Mouse (Mus musculus): ENCODE results near the gene Snx10. TPM values are rescaled to one million over a fixed set of nuclear protein-coding genes. Genes with fewer than 3 reads are reported as not detected.

Snx10 gene
- polyA plus RNA-seq, 1 experiment from 2014 or later, result 19.7 TPM

GRCm38 (mm10) chr6:51486731-51487130, 37.0 kb upstream of the Snx10 start:
- peaks cover 17% of the 10 kb centered on the region for H3K36me3 ChIP-seq (ENCODE audit: control insufficient read depth, insufficient read depth, low read length)
- no peak overlapping the region for H3K4me3 ChIP-seq (ENCODE audit: control insufficient read depth in 1 of 2, insufficient read depth in 1 of 2, low read depth in 1 of 2, low read length in 2 of 2)
- peaks cover 9 to 14% of the 10 kb centered on the region in 2 experiments; a peak in 3 of 4 replicates for H3K4me1 ChIP-seq (ENCODE audit: control insufficient read depth in 2 of 2, insufficient read depth in 2 of 2, low read length in 2 of 2)
- no peak overlapping the region for H3K4me2 ChIP-seq (ENCODE audit: low read length)
- H3K27me3 ChIP-seq (ENCODE audit: control insufficient read depth, insufficient read depth, low read length), result no peaks in the 10 kb centered on the region
- H3K27ac ChIP-seq (replicated peaks in 1 of 2; ENCODE audit: control insufficient read depth in 1 of 2, insufficient read depth in 1 of 2, low read depth in 2 of 2, low read length in 2 of 2), result peak overlapping the region in 1 of 2 experiments; percentile 16; a peak in 1 of 4 replicates
- no peak overlapping the region for H3K9ac ChIP-seq (ENCODE audit: low read length)
- no peaks in the 10 kb centered on the region for H3K9me3 ChIP-seq (ENCODE audit: control insufficient read depth, low read length)
- 76% methylated on average over 5 of the region's 5 CpGs for WGBS
- ATAC-seq (ENCODE audit: insufficient number of reproducible peaks, insufficient read depth, low FRiP score, low read depth), result no peak

GRCm38 (mm10) chr6:51489787-51490186, 33.9 kb upstream of the Snx10 start:
- WGBS, result 20% methylated on average over 2 of the region's 2 CpGs
- Histone ChIP-seq H3K27ac (replicated peaks in 1 of 2; ENCODE audit: control insufficient read depth in 1 of 2, insufficient read depth in 1 of 2, low read depth in 2 of 2, low read length in 2 of 2) (peak overlapping the region; percentile 58 to 82), H3K27me3 (ENCODE audit: control insufficient read depth, insufficient read depth, low read length) (no peaks in the 10 kb centered on the region)

GRCm38 (mm10) chr6:51497321-51498111, 26.2 kb upstream of the Snx10 start:
- ATAC-seq (ENCODE audit: insufficient number of reproducible peaks, insufficient read depth, low FRiP score, low read depth), result no peak
- Histone ChIP-seq H3K4me1 (ENCODE audit: control insufficient read depth in 2 of 2, insufficient read depth in 2 of 2, low read length in 2 of 2) (no peaks in the 10 kb centered on the region), H3K27ac (replicated peaks in 1 of 2; ENCODE audit: control insufficient read depth in 1 of 2, insufficient read depth in 1 of 2, low read depth in 2 of 2, low read length in 2 of 2) (no peak overlapping the region), H3K4me2 (ENCODE audit: low read length) (no peak overlapping the region), H3K27me3 (ENCODE audit: control insufficient read depth, insufficient read depth, low read length) (no peaks in the 10 kb centered on the region), H3K36me3 (ENCODE audit: control insufficient read depth, insufficient read depth, low read length) (no peaks in the 10 kb centered on the region), H3K4me3 (ENCODE audit: control insufficient read depth in 1 of 2, insufficient read depth in 1 of 2, low read depth in 1 of 2, low read length in 2 of 2) (no peak overlapping the region), H3K9me3 (ENCODE audit: control insufficient read depth, low read length) (no peaks in the 10 kb centered on the region), H3K9ac (ENCODE audit: low read length) (no peak overlapping the region)
- 47% methylated on average over 8 of the region's 8 CpGs for WGBS

More at GRCm38 (mm10) chr6:51489787-51490186, 33.9 kb upstream of the Snx10 start:
- Histone ChIP-seq H3K36me3 (ENCODE audit: control insufficient read depth, insufficient read depth, low read length) (no peaks in the 10 kb centered on the region), H3K4me1 (ENCODE audit: control insufficient read depth in 2 of 2, insufficient read depth in 2 of 2, low read length in 2 of 2) (peaks cover 9 to 14% of the 10 kb centered on the region in 2 experiments; a peak in 3 of 4 replicates), H3K4me3 (ENCODE audit: control insufficient read depth in 1 of 2, insufficient read depth in 1 of 2, low read depth in 1 of 2, low read length in 2 of 2) (no peak overlapping the region), H3K9ac (ENCODE audit: low read length) (no peak overlapping the region), H3K4me2 (ENCODE audit: low read length) (no peak overlapping the region), H3K9me3 (ENCODE audit: control insufficient read depth, low read length) (no peaks in the 10 kb centered on the region)
- no peak for ATAC-seq (ENCODE audit: insufficient number of reproducible peaks, insufficient read depth, low FRiP score, low read depth)

GRCm38 (mm10) chr6:51505671-51506070, 18.0 kb upstream of the Snx10 start:
- WGBS, result 33% methylated on average over 1 of the region's 1 CpGs
- H3K27me3 ChIP-seq (ENCODE audit: control insufficient read depth, insufficient read depth, low read length), result no peaks in the 10 kb centered on the region
- H3K9me3 ChIP-seq (ENCODE audit: control insufficient read depth, low read length), result no peaks in the 10 kb centered on the region
- H3K9ac ChIP-seq (ENCODE audit: low read length), result no peak overlapping the region
- peaks cover 5 to 6% of the 10 kb centered on the region in 2 experiments; a peak in 2 of 4 replicates for H3K4me1 ChIP-seq (ENCODE audit: control insufficient read depth in 2 of 2, insufficient read depth in 2 of 2, low read length in 2 of 2)
- no peak overlapping the region for H3K27ac ChIP-seq (replicated peaks in 1 of 2; ENCODE audit: control insufficient read depth in 1 of 2, insufficient read depth in 1 of 2, low read depth in 2 of 2, low read length in 2 of 2)
- H3K4me2 ChIP-seq (ENCODE audit: low read length), result no peak overlapping the region
- no peak for ATAC-seq (ENCODE audit: insufficient number of reproducible peaks, insufficient read depth, low FRiP score, low read depth)
- no peaks in the 10 kb centered on the region for H3K36me3 ChIP-seq (ENCODE audit: control insufficient read depth, insufficient read depth, low read length)
- no peak overlapping the region for H3K4me3 ChIP-seq (ENCODE audit: control insufficient read depth in 1 of 2, insufficient read depth in 1 of 2, low read depth in 1 of 2, low read length in 2 of 2)

GRCm38 (mm10) chr6:51507556-51507955, 16.1 kb upstream of the Snx10 start:
- Histone ChIP-seq H3K9ac (ENCODE audit: low read length) (no peak overlapping the region), H3K27me3 (ENCODE audit: control insufficient read depth, insufficient read depth, low read length) (no peaks in the 10 kb centered on the region), H3K36me3 (ENCODE audit: control insufficient read depth, insufficient read depth, low read length) (no peaks in the 10 kb centered on the region), H3K27ac (replicated peaks in 1 of 2; ENCODE audit: control insufficient read depth in 1 of 2, insufficient read depth in 1 of 2, low read depth in 2 of 2, low read length in 2 of 2) (no peak overlapping the region), H3K9me3 (ENCODE audit: control insufficient read depth, low read length) (no peaks in the 10 kb centered on the region), H3K4me2 (ENCODE audit: low read length) (no peak overlapping the region), H3K4me3 (ENCODE audit: control insufficient read depth in 1 of 2, insufficient read depth in 1 of 2, low read depth in 1 of 2, low read length in 2 of 2) (no peak overlapping the region), H3K4me1 (ENCODE audit: control insufficient read depth in 2 of 2, insufficient read depth in 2 of 2, low read length in 2 of 2) (peaks cover 5 to 6% of the 10 kb centered on the region in 2 experiments; a peak in 2 of 4 replicates)
- no peak for ATAC-seq (ENCODE audit: insufficient number of reproducible peaks, insufficient read depth, low FRiP score, low read depth)
- 67% methylated on average over 2 of the region's 2 CpGs for WGBS

- no peak overlapping the region for H3K27ac ChIP-seq (replicated peaks in 1 of 2; ENCODE audit: control insufficient read depth in 1 of 2, insufficient read depth in 1 of 2, low read depth in 2 of 2, low read length in 2 of 2)
- ATAC-seq (ENCODE audit: insufficient number of reproducible peaks, insufficient read depth, low FRiP score, low read depth), result no peak
- no peaks in the 10 kb centered on the region for H3K9me3 ChIP-seq (ENCODE audit: control insufficient read depth, low read length)
- 22% methylated on average over 18 of the region's 18 CpGs for WGBS
- H3K9ac ChIP-seq (ENCODE audit: low read length), result peak overlapping the region; percentile 60
- peak overlapping the region; percentile 27 to 37 for H3K4me3 ChIP-seq (ENCODE audit: control insufficient read depth in 1 of 2, insufficient read depth in 1 of 2, low read depth in 1 of 2, low read length in 2 of 2)
- no peaks in the 10 kb centered on the region for H3K36me3 ChIP-seq (ENCODE audit: control insufficient read depth, insufficient read depth, low read length)
- H3K27me3 ChIP-seq (ENCODE audit: control insufficient read depth, insufficient read depth, low read length), result no peaks in the 10 kb centered on the region
- H3K4me1 ChIP-seq (ENCODE audit: control insufficient read depth in 2 of 2, insufficient read depth in 2 of 2, low read length in 2 of 2), result peaks cover 5 to 6% of the 10 kb centered on the region in 2 experiments; a peak in 2 of 4 replicates
- peak overlapping the region; percentile 58 for H3K4me2 ChIP-seq (ENCODE audit: low read length)
Observed at GRCm38 (mm10) chr6:51508750-51509648, 14.7 kb upstream of the Snx10 start.

GRCm38 (mm10) chr6:51510094-51510493, 13.6 kb upstream of the Snx10 start:
- H3K4me1 ChIP-seq (ENCODE audit: control insufficient read depth in 2 of 2, insufficient read depth in 2 of 2, low read length in 2 of 2), result peaks cover 5 to 6% of the 10 kb centered on the region in 2 experiments; a peak in 2 of 4 replicates
- H3K9ac ChIP-seq (ENCODE audit: low read length), result no peak overlapping the region
- H3K36me3 ChIP-seq (ENCODE audit: control insufficient read depth, insufficient read depth, low read length), result no peaks in the 10 kb centered on the region
- ATAC-seq (ENCODE audit: insufficient number of reproducible peaks, insufficient read depth, low FRiP score, low read depth), result no peak
- WGBS, result 26% methylated on average over 5 of the region's 5 CpGs
- no peak overlapping the region for H3K4me3 ChIP-seq (ENCODE audit: control insufficient read depth in 1 of 2, insufficient read depth in 1 of 2, low read depth in 1 of 2, low read length in 2 of 2)
- H3K4me2 ChIP-seq (ENCODE audit: low read length), result peak overlapping the region; percentile 58; the same call in 1 of the 2 replicates
- H3K9me3 ChIP-seq (ENCODE audit: control insufficient read depth, low read length), result no peaks in the 10 kb centered on the region
- H3K27me3 ChIP-seq (ENCODE audit: control insufficient read depth, insufficient read depth, low read length), result no peaks in the 10 kb centered on the region
- H3K27ac ChIP-seq (replicated peaks in 1 of 2; ENCODE audit: control insufficient read depth in 1 of 2, insufficient read depth in 1 of 2, low read depth in 2 of 2, low read length in 2 of 2), result no peak overlapping the region
